Mouse (Mus musculus) lung, postnatal 0 days (tissue): ENCODE measurements around the gene Slfn1. TPM values are rescaled to one million over a fixed set of nuclear protein-coding genes. Genes with fewer than 3 reads are reported as not detected.
A peak's percentile ranks its signal among the peaks of the same experiment; 100 is the strongest.

ENCODE experiments used
- ATAC-seq: fragments of 200-750 bp; cut with Nextera tagmentation; 2 replicates; pipeline ENCODE4 v1.8.0; 2017; ENCODE audit warnings: moderate library complexity
- DNase-seq: peaks from one replicate; pipeline ENCODE4 v3.0.0-alpha.2; 2016; ENCODE audit warnings: low spot score
- H3K27ac ChIP-seq: fragments of 300-500 bp; sonication (generic); 2 replicates; pipeline ENCODE4 v1.5.1; 2014; ENCODE audit warnings: antibody characterized with exemption, mild to moderate bottlenecking, low read length, mixed read lengths
- H3K27me3 ChIP-seq: fragments of 300-500 bp; sonication (generic); replicated peaks from 2 replicates; pipeline ENCODE4 v1.6.1; 2014; ENCODE audit warnings: low read length, mixed read lengths; ENCODE audit not compliant: insufficient read depth
- H3K36me3 ChIP-seq: fragments of 300-500 bp; sonication (generic); 2 replicates; pipeline ENCODE4 v1.6.1; 2014; ENCODE audit warnings: low read length, mixed read lengths; ENCODE audit not compliant: insufficient read depth
- H3K4me1 ChIP-seq: fragments of 300-500 bp; sonication (generic); 2 replicates; pipeline ENCODE4 v1.6.1; 2014; ENCODE audit warnings: antibody characterized with exemption, low read depth, low read length, mixed read lengths; ENCODE audit not compliant: insufficient read depth
- H3K4me2 ChIP-seq: fragments of 300-500 bp; sonication (generic); replicated peaks from 2 replicates; pipeline ENCODE4 v1.6.1; 2014; ENCODE audit warnings: low read depth, mild to moderate bottlenecking, low read length, moderate library complexity, mixed read lengths
- H3K4me3 ChIP-seq: fragments of 300-500 bp; sonication (generic); 2 replicates; pipeline ENCODE4 v1.5.1; 2014; ENCODE audit warnings: low read depth, low read length
- H3K9ac ChIP-seq: fragments of 300-500 bp; sonication (generic); replicated peaks from 2 replicates; pipeline ENCODE4 v1.6.1; 2014; ENCODE audit warnings: low read depth, mild to moderate bottlenecking
- H3K9me3 ChIP-seq: fragments of 300-500 bp; sonication (generic); 2 replicates; pipeline ENCODE4 v1.6.1; 2016; ENCODE audit warnings: low read length, mixed read lengths
- CTCF ChIP-seq: IDR thresholded peaks from 2 replicates; pipeline ENCODE4 v1.5.1; 2016; ENCODE audit warnings: antibody characterized with exemption, mild to moderate bottlenecking
- EP300 ChIP-seq: IDR thresholded peaks from 2 replicates; pipeline ENCODE4 v1.6.1; 2016; ENCODE audit warnings: antibody characterized with exemption, mild to moderate bottlenecking, control low read depth
- WGBS: fragments of 180-500 bp; shearing (Covaris S2); extraction: QIAGEN DNeasy Blood & Tissue Kit; methylation state at CpG from one replicate; pipeline ENCODE4 v1.1.7; 2014; 5-methylcytosine and 5-hydroxymethylcytosine counted together
- polyA plus RNA-seq: library from polyadenylated mRNA; unstranded; fragments of >200 nt; fragmentation: Nextera tagmentation; extraction: Ambion mirVana; gene quantifications from 2 replicates; pipeline ENCODE4 v1.2.1, GENCODE M21; 2015

Gene Slfn1
- polyA plus RNA-seq, 1 experiment from 2014 or later: 2.4 TPM

DNA sequence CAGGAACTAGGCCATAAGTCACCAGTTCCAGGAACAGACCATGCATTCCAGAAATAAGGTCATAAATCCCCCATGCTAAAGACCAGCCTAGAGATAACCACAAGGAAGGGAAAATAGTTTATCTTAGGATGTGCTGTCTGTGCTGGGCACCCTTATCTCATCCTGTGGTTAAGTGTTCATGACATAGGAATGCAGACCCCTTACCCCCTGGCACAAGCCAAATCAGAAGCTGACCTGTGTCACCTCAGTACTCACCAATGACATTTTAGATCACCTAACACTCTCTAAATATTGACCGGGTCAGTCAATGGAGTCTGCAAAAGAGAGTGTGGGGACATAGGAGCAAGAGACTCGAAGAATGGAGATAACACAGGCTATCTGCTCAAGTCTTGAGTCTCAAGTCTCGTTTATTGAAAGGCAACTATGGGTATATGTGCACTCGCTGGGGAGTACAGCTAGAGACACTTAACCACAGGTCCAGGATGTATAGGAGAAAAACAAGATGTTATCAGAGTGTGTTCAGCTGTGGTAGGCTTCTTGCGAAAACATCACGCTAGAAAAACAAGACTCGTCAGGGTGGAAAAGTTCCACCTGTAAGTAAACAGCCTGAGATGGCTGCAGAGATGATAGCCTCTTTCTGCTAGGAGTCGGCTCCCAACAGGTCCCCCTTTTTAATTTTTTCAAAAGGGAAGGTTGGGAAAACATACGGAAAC, 37.0 kb upstream of the Slfn1 start:
- WGBS: 37% methylated on average over 9 of the region's 9 CpGs

DNA sequence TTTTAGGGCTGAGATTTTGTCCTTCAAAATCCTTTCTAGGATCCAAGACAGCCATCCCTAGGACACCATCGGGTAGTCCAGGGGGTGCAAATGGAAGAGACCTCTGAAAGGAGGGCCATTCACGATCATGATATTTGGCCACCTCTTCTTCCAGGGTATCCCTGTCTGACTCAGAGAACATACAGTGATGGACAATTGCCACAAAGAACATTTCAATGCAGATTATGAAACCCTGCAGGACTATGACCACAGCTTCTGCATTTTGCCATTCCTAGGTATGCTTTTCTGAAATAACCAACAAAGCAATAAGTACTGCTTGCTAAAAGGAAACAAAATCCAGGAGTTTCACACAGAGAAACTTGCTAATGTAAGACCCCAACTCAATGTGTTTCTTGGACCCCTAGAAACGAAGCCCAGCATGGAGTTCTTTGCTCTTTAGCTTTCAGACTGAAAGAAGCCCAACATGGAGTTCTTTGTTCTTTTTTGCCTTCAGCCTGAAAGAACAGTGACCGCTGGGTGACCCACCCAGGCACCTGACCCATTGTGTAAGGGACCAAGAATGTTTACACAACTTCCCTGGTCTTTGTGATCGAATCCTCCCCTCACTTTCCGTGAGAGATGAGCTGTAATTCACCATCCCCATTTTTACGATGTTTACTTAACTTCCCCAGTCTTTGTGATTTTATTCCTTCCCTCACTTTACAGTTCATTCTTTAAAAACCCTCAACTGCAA, 33.7 kb upstream of the Slfn1 start:
- DNase-seq: peak; percentile 33
- TF ChIP-seq CTCF: no peak
- TF ChIP-seq EP300: peak; percentile 35; the same call in 1 of the 2 replicates

More for the DNA sequence above, 37.0 kb upstream of the Slfn1 start:
- no peak overlapping the region for H3K9ac ChIP-seq
- H3K36me3 ChIP-seq: no peaks in the 10 kb centered on the region
- DNase-seq (no peak), ATAC-seq (peak; percentile 50; the same call in 1 of the 2 replicates)
- no peak overlapping the region for H3K4me2 ChIP-seq
- no peaks in the 10 kb centered on the region for H3K9me3 ChIP-seq
- H3K27ac ChIP-seq: no peak overlapping the region
- H3K4me3 ChIP-seq: no peak overlapping the region
- TF ChIP-seq EP300 (peak; percentile 68), CTCF (no peak)
- no peaks in the 10 kb centered on the region for H3K27me3 ChIP-seq
- H3K4me1 ChIP-seq: no peaks in the 10 kb centered on the region

DNA sequence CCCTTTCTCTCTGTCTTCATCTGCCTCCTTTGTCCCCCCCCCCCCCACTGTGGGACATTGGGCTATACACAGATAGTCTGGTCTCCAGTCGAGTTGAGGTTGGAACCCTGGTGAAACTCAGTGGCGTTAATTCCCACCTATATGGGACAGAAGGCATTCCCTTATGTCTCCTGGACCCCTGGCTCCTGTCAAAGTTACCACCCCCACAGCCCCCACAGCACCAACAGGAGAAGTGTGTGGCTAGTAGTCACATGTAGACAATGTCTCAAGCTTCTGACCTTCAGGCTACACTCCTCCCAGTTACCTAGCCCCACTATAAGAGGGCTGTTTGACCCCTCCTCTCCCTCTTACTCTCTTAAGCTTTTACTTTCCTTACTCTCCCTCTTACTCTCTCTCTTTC, 32.5 kb upstream of the Slfn1 start:
- WGBS: 93% methylated on average over 2 of the region's 2 CpGs
- ATAC-seq (no peak), DNase-seq (no peak)
- no peaks in the 10 kb centered on the region for H3K9me3 ChIP-seq
- H3K4me3 ChIP-seq: no peak overlapping the region
- H3K4me2 ChIP-seq: no peak overlapping the region
- TF ChIP-seq CTCF (no peak), EP300 (no peak)
- H3K27me3 ChIP-seq: no peaks in the 10 kb centered on the region
- H3K9ac ChIP-seq: no peak overlapping the region
- no peak overlapping the region for H3K27ac ChIP-seq
- no peaks in the 10 kb centered on the region for H3K36me3 ChIP-seq
- no peaks in the 10 kb centered on the region for H3K4me1 ChIP-seq

More for the DNA sequence above, 33.7 kb upstream of the Slfn1 start:
- no peaks in the 10 kb centered on the region for H3K9me3 ChIP-seq
- H3K4me1 ChIP-seq: no peaks in the 10 kb centered on the region
- no peak overlapping the region for H3K4me2 ChIP-seq
- no peak overlapping the region for H3K9ac ChIP-seq
- no peak overlapping the region for H3K4me3 ChIP-seq
- no peak overlapping the region for H3K27ac ChIP-seq
- no peaks in the 10 kb centered on the region for H3K36me3 ChIP-seq
- H3K27me3 ChIP-seq: no peaks in the 10 kb centered on the region
- no peak for ATAC-seq
- 44% methylated on average over 7 of the region's 7 CpGs for WGBS

DNA sequence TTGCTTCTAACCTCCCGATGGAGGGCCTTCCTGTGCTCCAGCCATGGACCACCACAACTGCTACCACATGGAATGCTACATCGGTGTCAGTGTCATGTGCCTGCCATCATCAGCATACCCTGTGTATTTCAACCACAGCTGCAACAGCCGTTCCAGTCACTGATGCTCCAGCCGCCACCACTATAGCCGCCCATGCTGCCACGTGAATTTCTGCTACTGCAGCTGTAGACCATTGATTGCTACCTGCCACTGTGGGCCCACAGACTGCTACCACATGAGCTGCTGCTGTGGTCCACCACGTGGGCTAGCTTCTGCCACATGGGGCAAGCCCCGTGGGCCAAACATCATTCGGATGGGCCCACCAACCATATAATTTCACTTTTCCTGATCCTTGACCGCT, 31.9 kb upstream of the Slfn1 start:
- DNase-seq: no peak

DNA sequence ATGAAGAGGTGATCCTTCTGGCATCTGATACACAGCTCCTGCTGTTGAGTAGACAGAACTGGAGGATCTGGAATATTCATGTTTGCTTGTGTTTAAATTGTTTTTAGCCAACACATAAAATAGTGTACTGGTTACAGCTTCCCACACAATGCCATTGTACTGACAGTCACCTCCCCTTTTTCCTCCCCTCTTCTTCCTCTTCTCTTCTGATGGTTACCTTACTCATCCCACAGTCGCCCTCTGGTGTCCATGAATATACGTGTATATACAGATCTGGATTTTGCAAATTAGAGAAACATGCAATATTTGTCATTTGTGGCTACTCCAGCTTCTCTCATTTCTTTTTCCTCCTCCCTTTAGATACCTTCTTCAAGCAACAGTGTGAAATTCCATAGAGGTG, 1.5 kb upstream of the Slfn1 start:
- no peak overlapping the region for H3K27ac ChIP-seq
- peak; percentile 28 for DNase-seq
- TF ChIP-seq CTCF: peak; percentile 53
- TF ChIP-seq EP300: no peak
- H3K9ac ChIP-seq: no peak overlapping the region
- H3K4me1 ChIP-seq: no peaks in the 10 kb centered on the region
- no peaks in the 10 kb centered on the region for H3K27me3 ChIP-seq
- H3K9me3 ChIP-seq: no peaks in the 10 kb centered on the region
- H3K4me3 ChIP-seq: no peak overlapping the region
- no peak for ATAC-seq
- no peak overlapping the region for H3K4me2 ChIP-seq
- 33% methylated on average over 2 of the region's 2 CpGs for WGBS
- H3K36me3 ChIP-seq: no peaks in the 10 kb centered on the region

More for the DNA sequence above, 31.9 kb upstream of the Slfn1 start:
- Histone ChIP-seq H3K27me3 (no peaks in the 10 kb centered on the region), H3K27ac (no peak overlapping the region), H3K9ac (no peak overlapping the region), H3K4me1 (no peaks in the 10 kb centered on the region), H3K36me3 (no peaks in the 10 kb centered on the region), H3K9me3 (no peaks in the 10 kb centered on the region), H3K4me2 (no peak overlapping the region), H3K4me3 (no peak overlapping the region)
- ATAC-seq: no peak
- TF ChIP-seq CTCF (no peak), EP300 (no peak)
- 88% methylated on average over 10 of the region's 10 CpGs for WGBS

DNA sequence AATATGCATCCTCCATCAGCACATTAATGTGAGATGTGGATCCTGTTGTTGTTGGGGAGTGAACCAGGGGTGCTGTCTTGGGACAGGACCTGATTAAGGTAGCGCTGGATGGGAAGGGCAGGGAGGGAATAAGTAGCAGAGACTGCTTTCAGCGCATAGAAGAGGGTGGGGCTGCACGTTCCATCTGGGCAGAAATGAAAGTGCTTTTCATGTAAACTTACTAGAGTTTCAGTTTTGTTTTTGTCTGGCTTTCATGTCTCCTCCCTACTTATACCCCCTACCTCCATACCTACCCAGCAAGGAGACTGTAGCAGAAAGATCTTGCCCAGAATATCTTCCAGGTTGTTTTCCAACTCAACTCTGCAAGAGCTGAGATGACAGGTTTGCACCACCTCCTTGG, 1.4 kb downstream of the Slfn1 start:
- Histone ChIP-seq H3K4me1 (no peaks in the 10 kb centered on the region), H3K27ac (no peak overlapping the region), H3K36me3 (no peaks in the 10 kb centered on the region), H3K4me2 (no peak overlapping the region), H3K4me3 (no peak overlapping the region), H3K9me3 (no peaks in the 10 kb centered on the region), H3K9ac (no peak overlapping the region), H3K27me3 (no peaks in the 10 kb centered on the region)
- 46% methylated on average over 3 of the region's 3 CpGs for WGBS
- no peak for ATAC-seq
- DNase-seq: peak; percentile 29
- no peak for TF ChIP-seq CTCF
